ENCODE assay signal across 14 mouse cellular contexts in the genomic region with DNA sequence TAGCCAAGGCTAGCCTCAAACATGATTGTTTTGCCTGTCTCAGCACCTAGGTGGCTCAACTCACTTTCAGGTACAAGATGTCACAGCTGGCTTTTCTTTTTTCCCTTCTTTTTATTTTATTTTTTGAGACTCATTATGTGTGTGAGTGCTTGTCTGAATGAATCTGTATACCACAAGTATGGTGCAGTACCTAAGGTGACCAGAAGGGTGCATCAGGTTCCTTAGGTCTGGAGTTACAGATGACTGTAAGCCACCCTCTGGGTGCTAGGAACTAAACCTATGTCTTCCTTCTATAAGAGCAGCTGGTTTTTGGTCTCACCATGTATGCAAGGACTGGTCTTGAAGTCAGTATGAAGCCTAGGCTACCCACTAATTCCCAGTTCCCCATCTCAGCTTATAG. TPM values are rescaled to one million over a fixed set of nuclear protein-coding genes. Genes with fewer than 3 reads are reported as not detected.
DNase-seq lines count a peak whose midpoint lies in the region; ATAC-seq and TF ChIP-seq lines count a peak whose summit lies in the region.
"Had no signal": no experiment of that assay in that cellular context is flagged by ENCODE, and none has a peak within 500 bp of the region (broad histone marks: within the 10 kb centered on the region; RNA-seq: fewer than 3 reads in every experiment).

No protein-coding gene starts in this region.

- intact Hi-C loops in heart, adult 2 months (cut with DNase I), result loop anchor here (5.0 kb wide), 1 partner anchor 36 kb away; no protein-coding TSS in a partner anchor

- no peak for TF ChIP-seq POLR2A in heart, adult 2 months (IDR thresholded peaks at IDR 0.05; ENCODE audit: insufficient read depth, low read depth, low read length)
- no peak for TF ChIP-seq POLR2A in thymus, adult 2 months (IDR thresholded peaks at IDR 0.05; ENCODE audit: control insufficient read depth, extremely low read depth, insufficient read depth, low read length, poor library complexity)

- no peaks in the 10 kb centered on the region for H3K36me3 ChIP-seq in heart, adult 2 months (ENCODE audit: control insufficient read depth, insufficient read depth, low read length)
- peaks cover 92% of the 10 kb centered on the region for H3K36me3 ChIP-seq in heart, embryonic 12.5 days
- H3K36me3 ChIP-seq in thymus, adult 2 months (ENCODE audit: control insufficient read depth, insufficient read depth, low read length), result peaks cover 91% of the 10 kb centered on the region

- no peak overlapping the region for H3K27ac ChIP-seq in heart, adult 2 months
- H3K27ac ChIP-seq in heart, embryonic 12.5 days (ENCODE audit: poor library complexity, severe bottlenecking), result no peak overlapping the region
- H3K27ac ChIP-seq in thymus, adult 2 months (ENCODE audit: control insufficient read depth, insufficient read depth, low read length), result no peak overlapping the region
- H3K27ac ChIP-seq: hindbrain, embryonic 13.5 days; limb, embryonic 15.5 days; midbrain, embryonic 12.5 days had no signal

- no peak for TF ChIP-seq EP300 in heart, adult 2 months (IDR thresholded peaks at IDR 0.05; ENCODE audit: insufficient read depth, low read depth, low read length)

- no peak for ATAC-seq in heart, embryonic 12.5 days (ENCODE audit: insufficient number of reproducible peaks, low FRiP score)
- peak; percentile 77 for ATAC-seq in erythroblast, adult 5-6 weeks (replicated peaks; ENCODE audit: low FRiP score, poor library complexity, severe bottlenecking)

- H3K4me1 ChIP-seq in heart, adult 2 months (ENCODE audit: control insufficient read depth, insufficient read depth, low read length), result no peaks in the 10 kb centered on the region
- H3K4me1 ChIP-seq in heart, embryonic 12.5 days (replicated peaks), result no peaks in the 10 kb centered on the region
- no peaks in the 10 kb centered on the region for H3K4me1 ChIP-seq in thymus, adult 2 months (replicated peaks; ENCODE audit: control insufficient read depth, insufficient read depth, low read length)
- H3K4me1 ChIP-seq: limb, embryonic 15.5 days; midbrain, embryonic 12.5 days had no signal

- peaks cover 2% of the 10 kb centered on the region; the same call in 1 of the 2 replicates for H3K9me3 ChIP-seq in heart, embryonic 12.5 days (replicated peaks)
- H3K9me3 ChIP-seq: hindbrain, embryonic 13.5 days; limb, embryonic 15.5 days had no signal

- H3K27me3 ChIP-seq in heart, adult 2 months (ENCODE audit: control insufficient read depth, insufficient read depth, low read length), result no peaks in the 10 kb centered on the region
- H3K27me3 ChIP-seq in heart, embryonic 12.5 days (replicated peaks), result no peaks in the 10 kb centered on the region
- no peaks in the 10 kb centered on the region for H3K27me3 ChIP-seq in thymus, adult 2 months (ENCODE audit: control insufficient read depth, insufficient read depth, low read length)
- H3K27me3 ChIP-seq: hindbrain, embryonic 13.5 days; limb, embryonic 15.5 days; midbrain, embryonic 12.5 days had no signal

- TF ChIP-seq CTCF in heart, adult 2 months (IDR thresholded peaks at IDR 0.05), result peak; percentile 49
- no peak for TF ChIP-seq CTCF in thymus, adult 2 months (IDR thresholded peaks at IDR 0.05; ENCODE audit: borderline replicate concordance, control insufficient read depth, extremely low read depth, insufficient read depth, low read length, poor library complexity)

- no peaks in the 10 kb centered on the region for H3K79me2 ChIP-seq in heart, adult 2 months (replicated peaks; ENCODE audit: control insufficient read depth, insufficient read depth, low read length)

- no peak overlapping the region for H3K4me3 ChIP-seq in heart, adult 2 months
- H3K4me3 ChIP-seq in heart, embryonic 12.5 days, result no peak overlapping the region
- no peak overlapping the region for H3K4me3 ChIP-seq in thymus, adult 2 months (ENCODE audit: control insufficient read depth, insufficient read depth, low read length)
- H3K4me3 ChIP-seq: hindbrain, embryonic 13.5 days; limb, embryonic 15.5 days; midbrain, embryonic 12.5 days had no signal

- no peak overlapping the region for H3K9ac ChIP-seq in heart, adult 2 months (ENCODE audit: low read depth, low read length)
- no peak overlapping the region for H3K9ac ChIP-seq in heart, embryonic 12.5 days
- H3K9ac ChIP-seq: hindbrain, embryonic 13.5 days; limb, embryonic 15.5 days; midbrain, embryonic 12.5 days had no signal

- DNase-seq in heart, adult 2 months, result no peak
- peak; percentile 28 for DNase-seq in thymus, adult 2 months
- DNase-seq in thymus, adult 18-20 months, result no peak
- no peak for DNase-seq in adrenal gland, postnatal 14 days
- no peak for DNase-seq in urinary bladder, postnatal 25 days (ENCODE audit: low spot score)
- no peak for DNase-seq in layer of hippocampus, adult 9-10 months (ENCODE audit: low spot score)
- DNase-seq: heart, adult 11 months had no signal

- no peak overlapping the region for H3K4me2 ChIP-seq in heart, embryonic 12.5 days
- H3K4me2 ChIP-seq: hindbrain, embryonic 13.5 days; limb, embryonic 15.5 days; midbrain, embryonic 12.5 days had no signal

RNA-seq across cellular contexts. Expression of gene Racgap1, which starts 19.8 kb away (rescaled TPM):
- 1 to 10 TPM; 1.5 to 1.9 TPM for total RNA-seq in heart, adult 2 months (2021)
- polyA plus RNA-seq in heart, adult 2 months (2012; rRNA removed), result 1.6 and 2.0 TPM in 2 replicates
- polyA plus RNA-seq in heart, embryonic 12.5 days (2016; fragmentation: Nextera tagmentation; extraction: Ambion mirVana), result 131 and 140 TPM in 2 replicates
- polyA plus RNA-seq in thymus, adult 2 months (2012; rRNA removed), result 80.2 and 95.6 TPM in 2 replicates
- total RNA-seq in erythroblast, adult 5-6 weeks (2015; ENCODE audit: low replicate concordance), result 34.9 and 47.3 TPM in 2 replicates
- 39.6 and 46.4 TPM in 2 replicates for total RNA-seq in erythroblast, adult 5-6 weeks (2017; ENCODE audit: low replicate concordance)
- total RNA-seq in adrenal gland, postnatal 14 days (2021), result 25.3 and 28.5 TPM in 2 replicates

RNA-seq across cellular contexts. Expression of gene Aqp6, which starts 30.4 kb away (rescaled TPM):
- under 1 TPM; 0.18 to 0.27 TPM for total RNA-seq in heart, adult 2 months (2021)
- polyA plus RNA-seq in heart, adult 2 months (2012; rRNA removed), result 0.08 and 0.18 TPM in 2 replicates
- not detected in 2 replicates for polyA plus RNA-seq in heart, embryonic 12.5 days (2016; fragmentation: Nextera tagmentation; extraction: Ambion mirVana)
- polyA plus RNA-seq in thymus, adult 2 months (2012; rRNA removed), result 0.24 and 0.40 TPM in 2 replicates
- not detected in 2 replicates for total RNA-seq in erythroblast, adult 5-6 weeks (2015; ENCODE audit: low replicate concordance)
- total RNA-seq in erythroblast, adult 5-6 weeks (2017; ENCODE audit: low replicate concordance), result not detected in 2 replicates
- total RNA-seq in adrenal gland, postnatal 14 days (2021), result not detected in 2 replicates
- total RNA-seq: common myeloid progenitor, adult 5-6 weeks had no signal
- polyA plus RNA-seq: forebrain, embryonic 11.5 days; limb, embryonic 15.5 days had no signal

RNA-seq across cellular contexts. Expression of gene Asic1, which starts 38.5 kb away (rescaled TPM):
- total RNA-seq in heart, adult 2 months (2021), result under 1 TPM; 0.42 to 0.50 TPM
- polyA plus RNA-seq in heart, adult 2 months (2012; rRNA removed), result 1.3 TPM in 2 replicates
- 2.6 and 3.2 TPM in 2 replicates for polyA plus RNA-seq in heart, embryonic 12.5 days (2016; fragmentation: Nextera tagmentation; extraction: Ambion mirVana)
- polyA plus RNA-seq in thymus, adult 2 months (2012; rRNA removed), result 0.13 and 0.19 TPM in 2 replicates
- total RNA-seq in erythroblast, adult 5-6 weeks (2015; ENCODE audit: low replicate concordance), result not detected in 2 replicates
- total RNA-seq in erythroblast, adult 5-6 weeks (2017; ENCODE audit: low replicate concordance), result not detected in 2 replicates
- 0.70 and 0.75 TPM in 2 replicates for total RNA-seq in adrenal gland, postnatal 14 days (2021)
- total RNA-seq: common myeloid progenitor, adult 5-6 weeks had no signal

RNA-seq across cellular contexts. Expression of gene Aqp5, which starts 41.0 kb away (rescaled TPM):
- under 1 TPM in 1 of 2 experiments, not detected in 1; 0.42 TPM for total RNA-seq in heart, adult 2 months (2021)
- 0.91 and 7.2 TPM in 2 replicates for polyA plus RNA-seq in heart, adult 2 months (2012; rRNA removed)
- polyA plus RNA-seq in heart, embryonic 12.5 days (2016; fragmentation: Nextera tagmentation; extraction: Ambion mirVana), result 0.58 and 0.70 TPM in 2 replicates
- polyA plus RNA-seq in thymus, adult 2 months (2012; rRNA removed), result 2.7 and 3.3 TPM in 2 replicates
- total RNA-seq in erythroblast, adult 5-6 weeks (2015; ENCODE audit: low replicate concordance), result not detected in 2 replicates
- total RNA-seq in erythroblast, adult 5-6 weeks (2017; ENCODE audit: low replicate concordance), result not detected in 2 replicates
- total RNA-seq in adrenal gland, postnatal 14 days (2021), result 2.1 and 2.3 TPM in 2 replicates
- total RNA-seq: common myeloid progenitor, adult 5-6 weeks had no signal

RNA-seq across cellular contexts. Expression of gene Aqp2, which starts 52.8 kb away (rescaled TPM):
- under 1 TPM in 1 of 2 experiments, not detected in 1; 0.34 TPM for total RNA-seq in heart, adult 2 months (2021)
- 0.23 and 0.26 TPM in 2 replicates for polyA plus RNA-seq in heart, adult 2 months (2012; rRNA removed)
- polyA plus RNA-seq in heart, embryonic 12.5 days (2016; fragmentation: Nextera tagmentation; extraction: Ambion mirVana), result not detected in 2 replicates
- polyA plus RNA-seq in thymus, adult 2 months (2012; rRNA removed), result 0.47 TPM in 1 of 2 replicates, not detected in the other
- not detected in 2 replicates for total RNA-seq in erythroblast, adult 5-6 weeks (2015; ENCODE audit: low replicate concordance)
- total RNA-seq in erythroblast, adult 5-6 weeks (2017; ENCODE audit: low replicate concordance), result not detected in 2 replicates
- total RNA-seq in adrenal gland, postnatal 14 days (2021), result 1.4 and 1.7 TPM in 2 replicates
- total RNA-seq: common myeloid progenitor, adult 5-6 weeks had no signal
- polyA plus RNA-seq: forebrain, embryonic 11.5 days; hindbrain, embryonic 13.5 days; limb, embryonic 15.5 days; midbrain, embryonic 12.5 days had no signal
